Mouse (Mus musculus) CH12.LX (cell line): ENCODE measurements around the gene Pip5k1b. TPM values are rescaled to one million over a fixed set of nuclear protein-coding genes. Genes with fewer than 3 reads are reported as not detected.

Source experiments
- polyA plus RNA-seq: library from polyadenylated mRNA; unstranded; fragments of >175 nt; gene quantifications from 2 replicates; pipeline ENCODE4 v1.2.1, GENCODE M21; 2012; ENCODE audit warnings: low read depth; ENCODE audit not compliant: insufficient read length
- total RNA-seq, 2 experiments: library from RNA; depleted of rRNA; stranded (reverse); fragments of 300-350 nt in 1 of 2; fragments of >200 nt in 1 of 2; gene quantifications; 2 replicates each; pipeline ENCODE4 v1.2.3; 2012 to 2014

Gene Pip5k1b
- total and polyA plus RNA-seq, 3 experiments, result 1.7 to 2.9 (median 2.0) TPM

Other genes with a start within 250 kb of the Pip5k1b start
- 4.1 and 4.5 TPM in 2 replicates for gene Fam122a, start 78.5 kb downstream of the Pip5k1b start, total RNA-seq (2012; rRNA removed)
- 2.6 and 3.2 TPM in 2 replicates for gene Fam122a, start 78.5 kb downstream of the Pip5k1b start, total RNA-seq (2014; rRNA removed)
- 29.2 and 34.6 TPM in 2 replicates for gene Fam122a, start 78.5 kb downstream of the Pip5k1b start, polyA plus RNA-seq
- not detected in 2 replicates for gene Tmem252, start 118.1 kb upstream of the Pip5k1b start, total RNA-seq (2012; rRNA removed)
- not detected in 2 replicates for gene Tmem252, start 118.1 kb upstream of the Pip5k1b start, total RNA-seq (2014; rRNA removed)
- not detected in 2 replicates for gene Tmem252, start 118.1 kb upstream of the Pip5k1b start, polyA plus RNA-seq